18 mouse cellular contexts compared by ENCODE assay signal in genomic region chr7:112288352-112289107, GRCm38 (mm10).
A peak's percentile ranks its signal among the peaks of the same experiment; 100 is the strongest.
DNase-seq lines count a peak whose midpoint lies in the region; ATAC-seq lines count a peak whose summit lies in the region.
"Had no signal": no experiment of that assay in that cellular context is flagged by ENCODE, and none has a peak within 500 bp of the region (broad histone marks: within the 10 kb centered on the region; RNA-seq: fewer than 3 reads in every experiment).

No protein-coding gene starts in this region.

- H3K9me3 ChIP-seq in heart, embryonic 13.5 days = no peaks in the 10 kb centered on the region
- no peaks in the 10 kb centered on the region for H3K9me3 ChIP-seq in lung, embryonic 15.5 days
- no peaks in the 10 kb centered on the region for H3K9me3 ChIP-seq in stomach, embryonic 16.5 days (replicated peaks; ENCODE audit: control insufficient read depth, low read length)
- H3K9me3 ChIP-seq: forebrain, embryonic 15.5 days; midbrain, embryonic 12.5 days had no signal

- H3K4me3 ChIP-seq in heart, embryonic 13.5 days = no peak overlapping the region
- no peak overlapping the region for H3K4me3 ChIP-seq in lung, embryonic 15.5 days
- no peak overlapping the region for H3K4me3 ChIP-seq in stomach, embryonic 16.5 days (replicated peaks; ENCODE audit: low read length)
- H3K4me3 ChIP-seq: erythroblast, embryonic 14.5 days; forebrain, embryonic 15.5 days; midbrain, embryonic 12.5 days had no signal

- peak overlapping the region; percentile 71 for H3K9ac ChIP-seq in heart, embryonic 13.5 days
- H3K9ac ChIP-seq in lung, embryonic 15.5 days = no peak overlapping the region
- no peak overlapping the region for H3K9ac ChIP-seq in stomach, embryonic 16.5 days (ENCODE audit: low read length)
- H3K9ac ChIP-seq: forebrain, embryonic 15.5 days; hindbrain, embryonic 14.5 days; midbrain, embryonic 12.5 days had no signal

- no peak overlapping the region for H3K4me2 ChIP-seq in heart, embryonic 13.5 days
- no peak overlapping the region for H3K4me2 ChIP-seq in lung, embryonic 15.5 days
- H3K4me2 ChIP-seq in stomach, embryonic 16.5 days (ENCODE audit: low read depth, low read length) = no peak overlapping the region
- H3K4me2 ChIP-seq: forebrain, embryonic 15.5 days; hindbrain, embryonic 14.5 days; midbrain, embryonic 12.5 days had no signal

- H3K27me3 ChIP-seq in heart, embryonic 13.5 days (replicated peaks) = no peaks in the 10 kb centered on the region
- H3K27me3 ChIP-seq in lung, embryonic 15.5 days = no peaks in the 10 kb centered on the region
- no peaks in the 10 kb centered on the region for H3K27me3 ChIP-seq in stomach, embryonic 16.5 days (ENCODE audit: control insufficient read depth, insufficient read depth, low read length)
- H3K27me3 ChIP-seq: forebrain, embryonic 15.5 days; midbrain, embryonic 12.5 days had no signal

- peaks cover 30% of the 10 kb centered on the region for H3K36me3 ChIP-seq in heart, embryonic 13.5 days
- no peaks in the 10 kb centered on the region for H3K36me3 ChIP-seq in lung, embryonic 15.5 days
- H3K36me3 ChIP-seq in stomach, embryonic 16.5 days (ENCODE audit: control insufficient read depth, insufficient read depth, low read length) = no peaks in the 10 kb centered on the region
- H3K36me3 ChIP-seq: forebrain, embryonic 15.5 days; midbrain, embryonic 12.5 days had no signal

- H3K27ac ChIP-seq in heart, embryonic 13.5 days (replicated peaks) = peak overlapping the region; percentile 96
- H3K27ac ChIP-seq in lung, embryonic 15.5 days = peak overlapping the region; percentile 85
- no peak overlapping the region for H3K27ac ChIP-seq in stomach, embryonic 16.5 days (ENCODE audit: low read length)
- H3K27ac ChIP-seq: forebrain, embryonic 15.5 days; hindbrain, embryonic 14.5 days; midbrain, embryonic 12.5 days had no signal

- peaks cover 96% of the 10 kb centered on the region for H3K4me1 ChIP-seq in heart, embryonic 13.5 days
- H3K4me1 ChIP-seq in lung, embryonic 15.5 days = peaks cover 35% of the 10 kb centered on the region
- peaks cover 11% of the 10 kb centered on the region; the same call in 1 of the 2 replicates for H3K4me1 ChIP-seq in stomach, embryonic 16.5 days (ENCODE audit: control insufficient read depth, insufficient read depth, low read length)
- H3K4me1 ChIP-seq: forebrain, embryonic 15.5 days; midbrain, embryonic 12.5 days had no signal

- intact Hi-C loops in heart, postnatal 25 days (cut with DNase I) = no loop called here

- DNase-seq in heart, postnatal 25 days (ENCODE audit: low spot score) = no peak
- DNase-seq in lung, postnatal 36 days = no peak
- peak; percentile 61 to 65 for DNase-seq in adrenal gland, postnatal 36 days
- DNase-seq in thymus, postnatal 36 days = no peak
- DNase-seq: cerebellum, adult 11 months; cerebellum, postnatal 25 days; gastrocnemius, postnatal 10 days; kidney, adult 18-20 months; kidney, postnatal 14 days; liver had no signal

- WGBS in heart, embryonic 13.5 days = 63% methylated on average over 5 of the region's 5 CpGs
- 81% methylated on average over 5 of the region's 5 CpGs for WGBS in lung, embryonic 15.5 days
- WGBS in stomach, embryonic 16.5 days = 90% methylated on average over 5 of the region's 5 CpGs

- no peak for ATAC-seq in heart, embryonic 13.5 days (ENCODE audit: extremely low read depth, insufficient number of reproducible peaks, low FRiP score, low TSS enrichment)
- ATAC-seq in lung, embryonic 15.5 days (ENCODE audit: borderline replicate concordance, extremely low read depth, low FRiP score, low TSS enrichment) = no peak
- peak; percentile 70; the same call in 1 of the 2 replicates for ATAC-seq in stomach, embryonic 16.5 days (ENCODE audit: insufficient read depth, low FRiP score)
- ATAC-seq: CD4-positive, CD25-positive, alpha-beta regulatory T cell, adult 4 months; forebrain, embryonic 15.5 days had no signal

Comparison
In these comparisons a context has a peak if more than half of its experiments do, and no peak if none do; other contexts are left out.
1. DNase-seq: peak in adrenal gland, postnatal 36 days (2 of 2); none in heart, postnatal 25 days (single experiment), lung, postnatal 36 days (single experiment) and thymus, postnatal 36 days (0 of 2).